Mouse (Mus musculus): Measurements from ENCODE around the gene Mfsd4b2. TPM values are rescaled to one million over a fixed set of nuclear protein-coding genes. Genes with fewer than 3 reads are reported as not detected.

Mfsd4b2 gene
- polyA plus RNA-seq (2017; shearing (Covaris generic)): not detected

GRCm38 (mm10) chr10:39926616-39927139 is at the start of gene Mfsd4b2:
TSS of gene Mfsd4b2 (minus strand) at chr10:39926923.

GRCm38 (mm10) chr10:39959761-39960440 is 33.2 kb upstream of the Mfsd4b2 start, which contains the start of gene Mfsd4b3:
TSS of gene Mfsd4b3 (minus strand) at chr10:39960153.

GRCm38 (mm10) chr10:39898874-39899371 is 27.8 kb downstream of the Mfsd4b2 start, which contains the start of gene Mfsd4b4:
TSS of gene Mfsd4b4 (minus strand) at chr10:39899238.

Other genes with a start within 250 kb of the Mfsd4b2 start
- gene Rev3l, start 194.8 kb downstream of the Mfsd4b2 start, polyA plus RNA-seq (2017; shearing (Covaris generic)): 13.6 TPM
- gene Mfsd4b4, start 27.7 kb downstream of the Mfsd4b2 start, polyA plus RNA-seq (2017; shearing (Covaris generic)): 3.2 TPM
- gene Mfsd4b3, start 33.2 kb upstream of the Mfsd4b2 start, polyA plus RNA-seq (2017; shearing (Covaris generic)): not detected
- 0.29 TPM for gene Mfsd4b5, start 59.7 kb upstream of the Mfsd4b2 start, polyA plus RNA-seq (2017; shearing (Covaris generic))
- not detected for gene Mfsd4b1, start 98.3 kb upstream of the Mfsd4b2 start, polyA plus RNA-seq (2017; shearing (Covaris generic))
- gene Slc16a10, start 215.3 kb upstream of the Mfsd4b2 start, polyA plus RNA-seq (2017; shearing (Covaris generic)): 1.4 TPM